Mouse (Mus musculus) macrophage (primary cell): Measurements from ENCODE around the gene Caml. TPM values are rescaled to one million over a fixed set of nuclear protein-coding genes. Genes with fewer than 3 reads are reported as not detected.

Experiments
- H3K27ac ChIP-seq: fragments of 350-480 bp; formaldehyde crosslinking; 2 replicates; pipeline ENCODE4 v1.9.0; 2021
- H3K36me3 ChIP-seq: fragments of 350-480 bp; formaldehyde crosslinking; 2 replicates; pipeline ENCODE4 v1.9.0; 2021; ENCODE audit errors: inconsistent target
- H3K4me3 ChIP-seq: fragments of 350-480 bp; formaldehyde crosslinking; 2 replicates; pipeline ENCODE4 v1.9.0; 2021; ENCODE audit errors: inconsistent target
- H3K79me2 ChIP-seq: fragments of 350-480 bp; formaldehyde crosslinking; 2 replicates; pipeline ENCODE4 v1.9.0; 2021; ENCODE audit errors: inconsistent target
- WGBS: methylation state at CpG from one replicate; pipeline ENCODE4 v1.1.7; 2026; ENCODE audit warnings: inconsistent platforms; ENCODE audit not compliant: missing documents; 5-methylcytosine and 5-hydroxymethylcytosine counted together
- polyA plus RNA-seq: library from polyadenylated mRNA; stranded (reverse); fragments of 250-400 nt; gene quantifications from 3 replicates; pipeline ENCODE4 v1.2.4, GENCODE M21; 2018; ENCODE audit warnings: inconsistent platforms

The Caml gene
- polyA plus RNA-seq, 1 experiment from 2014 or later, result 35.0 TPM

DNA sequence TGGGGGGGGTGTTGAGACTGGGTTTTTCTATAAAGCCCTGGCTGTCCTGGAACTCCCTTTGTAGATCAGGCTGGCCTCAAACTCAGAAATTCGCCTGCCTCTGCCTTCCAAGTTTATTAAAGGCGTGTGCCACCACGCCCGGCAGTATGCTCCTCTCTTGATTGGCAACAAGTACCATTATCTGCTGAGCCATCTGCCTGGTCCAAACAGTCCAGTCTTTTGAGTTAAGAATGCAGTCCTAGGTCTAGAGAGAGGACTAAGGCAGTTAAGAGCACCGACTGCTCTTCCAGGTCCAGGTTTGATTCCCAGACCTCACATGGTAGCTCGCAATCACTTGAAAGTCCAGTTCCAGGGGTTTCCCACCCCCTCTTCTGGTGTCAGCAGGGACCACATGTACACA lies 28.2 kb downstream of the Caml start:
- Histone ChIP-seq H3K36me3 (peaks cover 90% of the 10 kb centered on the region), H3K27ac (no peak overlapping the region), H3K79me2 (no peaks in the 10 kb centered on the region), H3K4me3 (no peak overlapping the region)
- 98% methylated on average over 6 of the region's 6 CpGs for WGBS

DNA sequence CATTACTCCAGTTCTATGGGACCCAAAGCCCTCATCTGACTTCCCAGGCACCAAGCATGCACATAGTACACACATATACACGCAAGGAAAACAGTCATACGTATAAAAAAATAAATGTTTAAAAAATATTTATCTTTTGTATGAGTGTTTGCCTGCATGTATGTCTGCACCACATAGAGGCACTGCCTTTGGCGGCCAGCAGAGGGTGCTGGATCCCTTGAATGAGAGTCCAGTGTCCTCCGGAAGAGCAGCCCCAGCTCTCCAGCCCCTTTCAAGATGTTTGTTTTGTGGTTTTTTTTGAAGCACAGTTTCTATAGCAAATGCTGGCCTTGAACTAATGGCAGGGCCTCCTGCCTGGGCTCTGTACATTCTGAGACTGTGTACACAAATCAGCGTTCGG lies 45.7 kb downstream of the Caml start:
- H3K79me2 ChIP-seq, result no peaks in the 10 kb centered on the region
- H3K4me3 ChIP-seq, result no peak overlapping the region
- 98% methylated on average over 6 of the region's 6 CpGs for WGBS
- H3K27ac ChIP-seq, result no peak overlapping the region
- H3K36me3 ChIP-seq, result peaks cover 86% of the 10 kb centered on the region

DNA sequence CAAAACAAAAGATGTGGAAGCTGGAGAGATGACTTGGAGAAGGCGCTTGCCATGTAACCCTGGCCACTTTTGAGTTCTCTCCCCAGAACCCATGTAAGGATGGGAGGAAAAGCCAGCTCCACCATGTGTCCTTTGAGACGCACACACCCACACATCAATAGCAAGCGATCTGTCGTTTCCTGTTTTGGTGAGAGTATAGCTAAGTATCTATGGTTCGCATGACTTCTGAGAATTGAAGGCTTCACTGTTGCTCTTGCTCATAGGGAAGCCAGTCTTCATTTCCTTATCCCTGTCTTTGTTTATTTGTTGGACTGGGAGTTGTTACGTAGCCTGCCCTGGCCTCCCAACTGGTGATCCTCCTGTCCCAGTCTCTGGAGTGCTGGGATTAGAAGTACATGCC lies 49.9 kb downstream of the Caml start:
- Histone ChIP-seq H3K79me2 (no peaks in the 10 kb centered on the region), H3K27ac (no peak overlapping the region), H3K4me3 (no peak overlapping the region), H3K36me3 (peaks cover 59% of the 10 kb centered on the region)
- 96% methylated on average over 6 of the region's 6 CpGs for WGBS

DNA sequence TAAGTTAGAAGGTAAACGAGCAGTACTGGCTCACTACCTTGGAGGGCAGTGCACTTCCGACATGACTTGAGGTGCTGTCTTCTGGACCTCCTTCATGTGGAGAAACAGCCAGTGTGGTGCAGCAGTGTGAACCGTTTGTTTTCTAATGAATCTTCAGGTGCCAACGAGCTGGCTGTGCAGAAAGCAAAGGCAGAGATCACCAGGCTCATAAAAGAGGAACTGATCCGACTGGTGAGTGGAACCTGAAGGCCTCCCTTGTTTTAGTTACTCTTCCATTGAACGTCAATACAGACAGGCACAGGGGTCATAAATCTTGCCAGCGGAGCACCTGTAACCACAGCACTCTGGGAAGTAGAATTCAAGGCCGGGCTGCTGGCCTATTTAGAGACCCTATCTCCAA lies 54.6 kb downstream of the Caml start:
- H3K27ac ChIP-seq, result no peak overlapping the region
- H3K4me3 ChIP-seq, result no peak overlapping the region
- H3K36me3 ChIP-seq, result peaks cover 53% of the 10 kb centered on the region
- WGBS, result 59% methylated on average over 8 of the region's 8 CpGs
- H3K79me2 ChIP-seq, result no peaks in the 10 kb centered on the region

Other genes with a start within 250 kb of the Caml start
- gene Slc34a1, start 224.8 kb upstream of the Caml start, polyA plus RNA-seq, result not detected in 3 replicates
- not detected in 3 replicates for gene Pfn3, start 207.8 kb upstream of the Caml start, polyA plus RNA-seq
- gene F12, start 196.2 kb upstream of the Caml start, polyA plus RNA-seq, result not detected in 3 replicates
- gene Grk6, start 177.9 kb upstream of the Caml start, polyA plus RNA-seq, result 8.4 to 12.3 TPM (median 10.1 TPM) in 3 replicates
- gene Prr7, start 158.7 kb upstream of the Caml start, polyA plus RNA-seq, result 0.27 TPM in 1 of 3 replicates, not detected in the others
- gene Dbn1, start 134.9 kb upstream of the Caml start, polyA plus RNA-seq, result 0.10 TPM in 1 of 3 replicates, not detected in the others
- 0.40 to 3.3 TPM (median 0.44 TPM) in 3 replicates for gene Pdlim7, start 109.3 kb upstream of the Caml start, polyA plus RNA-seq
- gene Dok3, start 93.7 kb upstream of the Caml start, polyA plus RNA-seq, result 6.1 to 22.8 TPM (median 15.9 TPM) in 3 replicates
- 26.5 to 32.5 TPM (median 27.1 TPM) in 3 replicates for gene Ddx41, start 86.3 kb upstream of the Caml start, polyA plus RNA-seq
- gene Fam193b, start 51.9 kb upstream of the Caml start, polyA plus RNA-seq, result 11.7 to 25.1 TPM (median 12.9 TPM) in 3 replicates
- gene Tmed9, start 49.3 kb upstream of the Caml start, polyA plus RNA-seq, result 100 to 185 TPM (median 135 TPM) in 3 replicates
- 11.0 to 27.4 TPM (median 23.7 TPM) in 3 replicates for gene B4galt7, start 23.1 kb upstream of the Caml start, polyA plus RNA-seq
- gene Ddx46, start 12.0 kb downstream of the Caml start, polyA plus RNA-seq, result 30.1 to 38.6 TPM (median 34.6 TPM) in 3 replicates
- 24.7 to 37.0 TPM (median 34.5 TPM) in 3 replicates for gene B230219D22Rik, start 70.1 kb downstream of the Caml start, polyA plus RNA-seq
- gene Txndc15, start 91.6 kb downstream of the Caml start, polyA plus RNA-seq, result 37.2 to 54.5 TPM (median 47.4 TPM) in 3 replicates
- gene Pcbd2, start 104.4 kb downstream of the Caml start, polyA plus RNA-seq, result 22.0 to 41.0 TPM (median 36.0 TPM) in 3 replicates
- gene Catsper3, start 161.6 kb downstream of the Caml start, polyA plus RNA-seq, result not detected in 3 replicates
- gene Pitx1, start 213.2 kb downstream of the Caml start, polyA plus RNA-seq, result not detected in 3 replicates